Mouse (Mus musculus) kidney, embryonic 15.5 days (tissue): ENCODE measurements around the gene Col18a1. TPM values are rescaled to one million over a fixed set of nuclear protein-coding genes. Genes with fewer than 3 reads are reported as not detected.
A peak's percentile ranks its signal among the peaks of the same experiment; 100 is the strongest.

Source experiments
- ATAC-seq: fragments of 200-750 bp; cut with Nextera tagmentation; replicated peaks from 2 replicates; pipeline ENCODE4 v1.8.0; 2017; ENCODE audit warnings: moderate TSS enrichment; ENCODE audit not compliant: low FRiP score
- H3K27ac ChIP-seq: fragments of 300-500 bp; sonication (generic); 2 replicates; pipeline ENCODE4 v1.5.1; 2015; ENCODE audit warnings: mild to moderate bottlenecking, inconsistent platforms
- H3K27me3 ChIP-seq: fragments of 300-500 bp; sonication (generic); 2 replicates; pipeline ENCODE4 v1.6.1; 2015; ENCODE audit warnings: inconsistent platforms
- H3K36me3 ChIP-seq: fragments of 300-500 bp; sonication (generic); 2 replicates; pipeline ENCODE4 v1.6.1; 2015; ENCODE audit warnings: inconsistent platforms
- H3K4me1 ChIP-seq: fragments of 300-500 bp; sonication (generic); 2 replicates; pipeline ENCODE4 v1.6.1; 2015; ENCODE audit warnings: inconsistent platforms
- H3K4me2 ChIP-seq: fragments of 300-500 bp; sonication (generic); 2 replicates; pipeline ENCODE4 v1.6.1; 2015; ENCODE audit warnings: moderate library complexity, mild to moderate bottlenecking, inconsistent platforms
- H3K4me3 ChIP-seq: fragments of 300-500 bp; sonication (generic); replicated peaks from 2 replicates; pipeline ENCODE4 v1.5.1; 2015; ENCODE audit warnings: mild to moderate bottlenecking, inconsistent platforms
- H3K9ac ChIP-seq: fragments of 300-500 bp; sonication (generic); 2 replicates; pipeline ENCODE4 v1.6.1; 2015; ENCODE audit warnings: mild to moderate bottlenecking, inconsistent platforms
- H3K9me3 ChIP-seq: fragments of 300-500 bp; sonication (generic); replicated peaks from 2 replicates; pipeline ENCODE4 v1.6.1; 2016; ENCODE audit warnings: inconsistent platforms
- WGBS: fragments of 180-500 bp; shearing (Covaris S2); methylation state at CpG from one replicate; pipeline ENCODE4 v1.1.7; 2015; ENCODE audit warnings: mixed read lengths; 5-methylcytosine and 5-hydroxymethylcytosine counted together
- polyA plus RNA-seq: library from polyadenylated mRNA; unstranded; fragments of >200 nt; fragmentation: Nextera tagmentation; extraction: Ambion mirVana; gene quantifications from 2 replicates; pipeline ENCODE4 v1.2.1, GENCODE M21; 2015

The Col18a1 gene
- polyA plus RNA-seq, 1 experiment from 2014 or later, result 206 TPM

DNA sequence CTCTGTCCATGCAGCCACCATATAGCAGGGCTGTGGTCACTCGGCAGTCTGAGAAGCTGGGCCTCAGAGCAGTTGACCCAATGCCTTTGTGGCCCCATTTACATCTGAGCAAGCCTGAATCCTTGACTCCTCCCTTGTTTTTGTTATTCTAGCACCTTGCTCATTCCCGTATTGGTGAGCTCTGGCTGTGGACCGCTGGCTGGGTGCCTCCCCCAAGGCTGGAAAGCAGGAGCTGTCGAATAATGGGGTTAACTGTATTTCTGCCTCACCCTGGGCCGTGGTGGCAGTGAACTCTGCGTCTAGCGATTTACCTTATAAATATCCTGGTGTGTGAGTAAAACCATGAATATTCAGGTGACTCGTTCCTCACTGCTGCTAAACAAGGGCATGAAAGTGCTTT lies 149.8 kb downstream of the Col18a1 start:
- peaks cover 7% of the 10 kb centered on the region; the same call in 1 of the 2 replicates for H3K4me1 ChIP-seq
- H3K27me3 ChIP-seq, result no peaks in the 10 kb centered on the region
- WGBS, result 23% methylated on average over 8 of the region's 8 CpGs
- H3K9me3 ChIP-seq, result no peaks in the 10 kb centered on the region
- H3K27ac ChIP-seq, result no peak overlapping the region
- H3K9ac ChIP-seq, result no peak overlapping the region
- no peak overlapping the region for H3K4me3 ChIP-seq
- no peaks in the 10 kb centered on the region for H3K36me3 ChIP-seq
- ATAC-seq, result no peak
- H3K4me2 ChIP-seq, result no peak overlapping the region

DNA sequence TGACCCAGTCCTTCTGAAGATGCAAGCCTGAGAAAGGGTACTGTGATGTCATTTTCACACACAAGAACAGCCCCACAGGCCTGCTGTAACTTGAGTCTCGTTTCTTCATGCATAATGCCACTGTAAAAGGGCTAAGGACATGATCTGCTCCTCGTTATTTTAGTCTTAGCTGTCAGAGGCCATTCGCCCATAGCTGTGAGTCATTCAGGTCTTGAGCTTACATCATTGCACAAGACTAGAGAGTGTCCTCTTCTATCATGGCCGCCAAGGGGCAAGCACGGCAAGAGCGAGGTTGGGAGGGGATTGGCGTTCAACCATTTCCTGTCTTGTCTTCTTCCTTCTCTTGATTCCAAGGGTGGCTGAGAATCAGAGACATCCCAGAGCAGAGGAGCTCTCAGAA lies 150.3 kb downstream of the Col18a1 start:
- Histone ChIP-seq H3K27ac (no peak overlapping the region), H3K4me3 (no peak overlapping the region), H3K36me3 (no peaks in the 10 kb centered on the region), H3K4me2 (no peak overlapping the region), H3K27me3 (no peaks in the 10 kb centered on the region), H3K4me1 (0 out of 2 replicates have a peak, but pooled peaks cover 6% of the 10 kb centered on the region), H3K9me3 (no peaks in the 10 kb centered on the region), H3K9ac (no peak overlapping the region)
- 74% methylated on average over 7 of the region's 7 CpGs for WGBS
- no peak for ATAC-seq

DNA sequence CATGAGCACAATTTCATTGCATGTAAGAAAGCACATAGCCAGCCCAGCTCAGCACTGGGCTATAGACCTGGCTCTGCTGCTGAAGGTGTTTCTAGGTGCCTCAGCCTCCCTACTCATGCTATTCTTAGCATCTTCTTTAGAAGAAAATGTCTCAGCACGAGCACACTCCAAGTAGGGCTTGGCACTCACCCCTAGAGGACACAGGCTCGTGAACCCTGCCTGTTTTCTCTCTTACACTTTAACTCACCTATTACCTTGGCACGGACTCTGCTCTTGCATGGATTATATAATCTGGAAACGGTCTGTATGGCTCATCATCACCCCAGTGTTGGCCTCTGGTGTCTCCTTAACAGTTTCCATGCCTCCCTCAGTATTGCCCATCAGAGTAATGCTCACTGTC lies 154.7 kb downstream of the Col18a1 start:
- no peak overlapping the region for H3K4me2 ChIP-seq
- H3K9ac ChIP-seq, result no peak overlapping the region
- no peaks in the 10 kb centered on the region for H3K27me3 ChIP-seq
- ATAC-seq, result no peak
- no peak overlapping the region for H3K4me3 ChIP-seq
- H3K36me3 ChIP-seq, result no peaks in the 10 kb centered on the region
- no peaks in the 10 kb centered on the region for H3K9me3 ChIP-seq
- 87% methylated on average over 4 of the region's 4 CpGs for WGBS
- H3K4me1 ChIP-seq, result peaks cover 17% of the 10 kb centered on the region
- no peak overlapping the region for H3K27ac ChIP-seq

DNA sequence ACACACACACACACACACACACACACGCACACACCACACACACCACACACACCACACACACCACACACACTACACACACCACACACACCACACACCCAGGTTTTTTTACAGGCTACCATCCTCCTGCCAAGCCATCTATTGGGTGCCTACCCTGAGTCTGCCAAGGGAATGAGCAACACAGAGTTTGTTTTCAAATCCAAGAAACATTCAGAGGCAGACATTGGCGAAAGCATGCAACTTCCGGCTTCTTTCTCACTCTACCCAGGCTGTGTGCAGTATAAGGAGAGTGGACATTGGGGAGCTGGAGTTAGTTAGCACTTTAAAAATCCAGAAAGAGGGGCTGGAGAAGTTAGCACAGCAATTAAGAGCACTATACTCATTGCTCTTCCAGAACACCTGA lies 157.7 kb downstream of the Col18a1 start:
- no peak for ATAC-seq
- Histone ChIP-seq H3K9me3 (no peaks in the 10 kb centered on the region), H3K4me2 (no peak overlapping the region), H3K27me3 (no peaks in the 10 kb centered on the region), H3K4me1 (peaks cover 18% of the 10 kb centered on the region), H3K27ac (no peak overlapping the region), H3K9ac (no peak overlapping the region), H3K36me3 (no peaks in the 10 kb centered on the region), H3K4me3 (no peak overlapping the region)
- 95% methylated on average over 3 of the region's 3 CpGs for WGBS

DNA sequence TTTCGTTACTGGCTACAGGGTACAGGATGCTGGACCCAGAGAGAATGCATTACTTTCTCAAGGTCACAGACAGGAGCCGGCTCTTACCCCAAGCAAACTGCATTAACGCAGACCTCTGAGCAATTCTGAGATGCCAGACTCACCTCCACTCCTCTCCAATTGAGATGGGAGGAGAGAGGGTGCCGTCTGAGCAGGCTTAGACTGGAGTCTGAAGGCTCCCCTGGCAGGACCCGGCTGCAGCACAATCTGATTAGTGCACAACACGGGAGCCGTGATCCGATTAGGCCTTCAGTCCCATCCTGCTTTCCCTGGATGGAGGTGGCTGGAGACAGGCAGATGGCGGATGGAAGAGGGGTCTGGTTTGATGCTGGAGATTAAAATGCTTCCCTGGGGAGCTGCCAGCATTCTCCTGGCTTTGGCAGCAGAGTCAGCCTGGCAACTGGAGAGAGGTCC lies 158.2 kb downstream of the Col18a1 start:
- H3K4me3 ChIP-seq, result no peak overlapping the region
- no peaks in the 10 kb centered on the region for H3K9me3 ChIP-seq
- WGBS, result 23% methylated on average over 9 of the region's 9 CpGs
- no peaks in the 10 kb centered on the region for H3K27me3 ChIP-seq
- no peak overlapping the region for H3K9ac ChIP-seq
- no peak overlapping the region for H3K4me2 ChIP-seq
- H3K27ac ChIP-seq, result peak overlapping the region; percentile 45
- no peak for ATAC-seq
- H3K4me1 ChIP-seq, result peaks cover 18% of the 10 kb centered on the region
- no peaks in the 10 kb centered on the region for H3K36me3 ChIP-seq

DNA sequence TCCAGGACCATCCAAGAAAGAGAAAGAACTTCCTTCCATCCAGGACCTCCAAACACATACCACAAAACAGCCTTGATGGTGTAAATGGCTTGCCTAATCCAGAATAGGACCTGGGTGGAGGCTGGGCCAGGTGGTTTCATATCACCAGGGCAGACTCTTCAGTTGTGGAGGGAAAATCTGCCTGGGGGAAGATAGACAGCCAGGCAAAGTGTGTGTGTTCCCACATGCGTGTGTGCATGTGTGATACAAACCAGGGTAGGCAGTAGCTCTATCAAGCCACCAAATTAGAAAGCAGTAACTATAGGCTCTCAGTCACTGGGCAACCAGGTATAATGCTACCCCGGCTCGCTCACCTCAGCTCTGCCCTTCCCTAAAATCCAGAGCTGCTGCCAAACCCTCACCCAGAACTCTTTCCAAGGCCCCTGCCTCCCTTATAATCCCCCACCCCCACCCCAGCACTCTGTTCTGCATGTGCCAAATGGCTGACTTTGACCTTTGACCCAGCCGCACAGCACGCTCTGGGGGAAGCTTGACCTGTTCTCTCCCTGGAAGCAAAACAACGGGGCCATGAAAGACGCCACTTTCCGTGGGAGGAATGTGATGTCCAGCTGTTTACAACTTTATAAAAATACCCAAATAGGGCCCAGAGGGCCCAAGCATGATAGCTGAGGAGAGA lies 158.8 kb downstream of the Col18a1 start:
- 35% methylated on average over 8 of the region's 8 CpGs for WGBS
- no peak for ATAC-seq
- Histone ChIP-seq H3K27ac (peak overlapping the region; percentile 45), H3K4me3 (no peak overlapping the region), H3K9ac (no peak overlapping the region), H3K4me1 (peaks cover 18% of the 10 kb centered on the region), H3K9me3 (no peaks in the 10 kb centered on the region), H3K4me2 (no peak overlapping the region), H3K36me3 (no peaks in the 10 kb centered on the region), H3K27me3 (no peaks in the 10 kb centered on the region)

DNA sequence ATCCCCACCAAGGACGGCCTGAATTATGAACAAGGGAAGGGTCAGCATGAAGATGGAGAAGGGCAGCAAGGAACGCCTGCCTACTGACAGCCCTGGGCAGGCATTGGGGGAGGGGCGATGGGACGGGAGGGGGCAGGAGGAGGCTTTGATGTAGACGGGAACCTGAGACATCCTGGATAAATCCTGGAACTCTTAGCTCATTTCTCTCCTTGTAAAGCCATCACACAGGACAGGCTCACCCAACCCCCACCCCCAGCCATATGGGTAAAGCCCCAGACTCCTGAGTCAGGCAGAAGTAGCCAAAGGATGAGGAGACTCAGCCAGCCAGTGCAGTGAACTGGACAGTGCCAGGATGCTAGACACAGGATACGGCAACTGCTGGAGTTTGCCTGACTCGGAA lies 161.4 kb downstream of the Col18a1 start:
- no peak overlapping the region for H3K4me3 ChIP-seq
- H3K36me3 ChIP-seq, result no peaks in the 10 kb centered on the region
- WGBS, result 16% methylated on average over 7 of the region's 7 CpGs
- no peak for ATAC-seq
- no peaks in the 10 kb centered on the region for H3K27me3 ChIP-seq
- H3K4me1 ChIP-seq, result peaks cover 18% of the 10 kb centered on the region
- H3K27ac ChIP-seq, result no peak overlapping the region
- H3K9ac ChIP-seq, result no peak overlapping the region
- no peak overlapping the region for H3K4me2 ChIP-seq
- no peaks in the 10 kb centered on the region for H3K9me3 ChIP-seq

Other genes starting within 250 kb of the Col18a1 start
- 45.4 and 53.0 TPM in 2 replicates for gene Pcbp3, start 204.7 kb downstream of the Col18a1 start, polyA plus RNA-seq
- 43.1 and 43.7 TPM in 2 replicates for gene Slc19a1, start 134.3 kb downstream of the Col18a1 start, polyA plus RNA-seq
- 118 and 134 TPM in 2 replicates for gene Pofut2, start 92.7 kb upstream of the Col18a1 start, polyA plus RNA-seq